Mouse (Mus musculus) embryo, embryonic 11 days (tissue): ENCODE measurements around the gene Srgn.
"Not testable (repeated sequence)": the region's sequence is repeated elsewhere in the genome, so short reads cannot be mapped to it uniquely, and the experiment has no call there.

Experiments
- DNase-seq: peaks from one replicate; pipeline ENCODE4 v3.0.0-alpha.2; 2015

The Srgn gene

DNA sequence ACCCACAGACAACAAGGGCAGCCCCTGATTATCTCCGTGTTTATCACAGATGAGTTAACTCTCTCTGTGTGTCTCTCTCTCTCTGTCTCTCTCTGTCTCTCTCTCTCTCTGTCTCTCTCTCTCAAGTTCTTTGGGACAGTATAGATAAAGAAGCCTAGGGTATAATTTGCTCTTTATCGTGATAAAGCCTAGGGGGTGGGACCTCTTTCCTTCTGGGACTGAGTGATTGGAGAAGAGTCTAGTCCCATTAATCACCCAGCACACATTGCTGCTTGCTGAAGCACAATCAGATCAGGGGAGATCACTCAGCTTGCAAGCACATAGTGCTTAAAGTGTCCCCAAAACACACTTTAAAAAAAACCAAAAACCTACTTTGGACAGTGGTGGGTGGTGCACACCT, 6.3 kb downstream of the Srgn start:
- no peak for DNase-seq

DNA sequence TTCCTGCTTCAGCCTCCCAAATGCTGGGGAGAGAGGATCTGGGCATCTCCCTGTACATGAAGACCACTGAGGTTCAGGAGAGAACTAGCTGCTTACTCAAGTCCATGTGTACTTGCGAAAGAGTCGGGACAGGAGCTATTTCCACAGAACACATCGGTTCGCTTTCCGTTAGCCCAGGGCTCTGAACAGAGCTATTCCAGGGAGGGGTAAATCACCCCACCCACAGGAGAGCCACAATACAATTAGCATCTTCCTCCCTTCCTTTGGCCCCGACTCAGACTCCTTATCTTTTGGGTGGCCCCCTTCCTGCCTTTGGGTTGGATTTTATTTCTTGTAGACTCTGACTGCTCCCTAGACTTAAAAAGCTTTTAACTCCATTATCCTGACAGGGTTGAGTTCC, 9.7 kb downstream of the Srgn start:
- no peak for DNase-seq

- no peak for DNase-seq
These were observed 14.4 kb downstream of the Srgn start for GRCm38 (mm10) chr10:62512855-62513254.

GRCm38 (mm10) chr10:62511528-62511927, 15.7 kb downstream of the Srgn start:
- DNase-seq: no peak

GRCm38 (mm10) chr10:62509032-62509656, 18.1 kb downstream of the Srgn start:
- no peak for DNase-seq

GRCm38 (mm10) chr10:62508459-62508858, 18.8 kb downstream of the Srgn start:
- peak; percentile 23 for DNase-seq

DNA sequence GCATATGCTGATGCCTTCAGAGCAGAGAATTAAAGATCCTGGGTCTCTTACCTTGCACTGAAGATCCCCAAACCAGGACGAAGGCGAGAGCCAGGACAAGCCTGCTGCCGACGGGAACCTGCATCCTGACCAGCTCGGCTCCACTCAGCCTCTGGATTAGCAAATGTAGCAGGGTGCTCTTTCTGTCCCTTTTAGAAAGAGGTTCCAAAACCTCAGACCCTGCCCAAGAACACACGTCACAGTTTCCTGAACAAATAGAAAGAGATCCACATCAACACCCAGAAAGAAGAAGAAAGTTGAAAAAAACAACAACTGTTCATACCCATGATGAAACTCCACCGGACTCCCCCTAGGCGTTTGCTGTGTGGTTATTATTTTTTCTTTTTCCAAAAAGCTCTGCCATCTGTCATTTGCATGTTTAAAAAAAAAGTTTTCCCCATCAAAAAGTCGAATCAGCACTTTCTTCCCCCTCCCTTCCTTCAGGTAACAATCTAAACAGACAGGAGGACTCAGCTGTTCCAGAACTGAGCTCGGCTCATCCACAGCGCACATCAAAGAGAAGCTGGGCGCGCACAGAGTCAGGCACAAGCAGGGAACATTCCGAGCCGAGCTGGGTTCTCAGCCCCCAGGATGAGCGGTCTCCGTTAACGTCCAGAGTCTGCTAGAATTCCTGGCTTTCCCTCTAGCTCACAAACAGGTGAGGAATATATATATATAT, 19.5 kb downstream of the Srgn start:
- DNase-seq: peak; percentile 59

GRCm38 (mm10) chr10:62507071-62507470, 20.2 kb downstream of the Srgn start:
- DNase-seq: no peak

GRCm38 (mm10) chr10:62506019-62506556, 21.2 kb downstream of the Srgn start:
- DNase-seq: no peak

- no peak for DNase-seq
These were observed 21.8 kb downstream of the Srgn start for GRCm38 (mm10) chr10:62505224-62505983.

GRCm38 (mm10) chr10:62503836-62504628, 23.2 kb downstream of the Srgn start:
- no peak for DNase-seq

DNA sequence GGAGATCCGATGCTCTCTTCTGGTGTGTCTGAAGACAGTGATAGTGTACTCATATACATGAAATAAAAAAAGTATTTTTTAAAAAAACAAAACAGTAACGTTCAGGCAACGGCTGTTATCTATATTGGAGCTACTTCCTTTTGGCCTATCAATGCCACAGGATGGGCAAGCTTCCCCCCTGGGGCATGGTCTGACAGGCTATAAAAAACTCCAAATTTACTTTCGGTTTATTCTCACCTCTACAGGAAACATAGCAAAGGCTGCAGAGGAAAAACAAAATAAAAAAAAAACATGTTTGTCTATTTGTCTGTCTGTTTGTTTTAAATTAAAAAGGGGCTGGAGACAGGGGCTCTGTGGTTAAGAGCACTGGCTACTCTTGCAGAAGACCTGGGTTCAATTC, 23.9 kb downstream of the Srgn start:
- no peak for DNase-seq

GRCm38 (mm10) chr10:62501951-62502350, 25.3 kb downstream of the Srgn start:
- DNase-seq: no peak

DNA sequence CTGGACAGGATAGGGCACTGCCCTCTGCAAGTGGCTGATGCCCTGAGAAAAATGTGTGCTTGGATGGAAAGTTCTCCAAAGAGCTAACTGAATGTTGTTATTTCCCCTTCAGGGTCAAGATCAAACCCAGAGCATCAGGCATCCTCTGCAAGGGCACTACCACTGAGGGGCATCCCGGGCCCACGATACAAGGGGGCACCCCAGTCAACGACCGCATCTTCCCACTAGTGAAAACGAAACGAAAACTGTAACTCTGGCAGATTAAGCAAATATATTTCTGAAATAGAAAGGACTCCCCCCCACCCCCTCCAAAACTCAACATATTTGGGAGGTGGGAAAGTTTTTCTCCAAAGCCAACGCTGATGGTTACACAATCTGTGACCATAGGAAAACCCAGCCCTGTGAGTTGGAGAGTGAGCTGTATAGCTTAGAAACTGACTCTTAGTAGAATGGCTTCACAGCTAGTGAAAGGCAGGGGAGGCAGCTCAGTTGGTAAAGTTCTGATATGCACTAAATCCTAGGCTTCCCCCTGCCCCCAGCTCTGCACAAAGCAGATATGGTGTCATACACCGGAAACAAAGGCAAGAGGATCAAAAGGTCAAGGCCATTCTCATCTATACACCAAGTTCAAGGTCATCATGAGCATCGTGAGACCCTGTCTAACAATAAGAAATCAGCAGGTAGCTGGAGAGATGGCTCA, 26.2 kb downstream of the Srgn start:
- no peak for DNase-seq

- DNase-seq: peak; percentile 75
These were observed 26.9 kb downstream of the Srgn start for GRCm38 (mm10) chr10:62500088-62500915.

GRCm38 (mm10) chr10:62491681-62492080, 35.6 kb downstream of the Srgn start:
- not testable (repeated sequence) for DNase-seq

- peak; percentile 74 for DNase-seq
These were observed 39.0 kb downstream of the Srgn start for GRCm38 (mm10) chr10:62488266-62488665.

DNA sequence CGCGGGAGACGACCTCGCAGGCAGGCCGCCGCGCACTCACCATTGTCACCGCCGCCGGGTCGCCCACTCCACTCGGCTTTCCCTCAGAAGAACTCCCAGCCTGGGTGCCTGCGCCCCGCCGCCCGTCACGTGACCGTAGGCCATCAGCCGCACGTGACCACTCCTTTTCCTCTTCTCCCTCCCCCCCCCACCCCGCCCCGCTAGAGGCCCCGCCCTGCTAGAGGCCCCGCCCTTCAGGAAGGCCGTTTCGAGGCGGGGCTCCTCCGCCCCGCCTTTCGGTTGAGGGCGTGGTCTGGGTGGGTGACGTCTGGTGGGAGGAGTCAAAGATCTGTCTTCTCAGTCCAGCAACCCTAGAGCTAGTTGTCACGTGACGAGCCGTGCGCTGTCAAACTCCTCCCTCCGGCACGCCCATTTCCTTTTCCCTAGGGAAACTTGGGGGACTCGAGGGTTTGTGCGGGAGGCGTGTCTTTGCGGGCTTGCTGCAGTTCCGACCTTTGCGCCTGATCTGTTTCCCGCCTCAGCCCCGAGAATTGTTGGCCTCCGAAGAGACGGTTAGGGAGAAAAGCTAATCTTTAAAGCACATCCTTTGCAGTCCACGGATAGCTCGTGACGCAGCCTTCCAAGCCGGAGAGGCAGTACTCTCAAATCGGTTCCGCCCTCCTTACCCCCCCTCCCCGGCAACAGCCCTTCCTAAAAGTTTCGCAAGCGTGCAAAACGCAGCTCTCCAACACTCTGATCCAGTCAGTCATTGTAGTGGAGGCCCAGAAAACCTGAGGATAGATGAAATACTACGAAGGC, 40.4 kb downstream of the Srgn start, which contains the start of gene Vps26a:
Gene Vps26a (minus strand): TSS at position 188 of the 798 bp plus-strand sequence.
- DNase-seq: peak; percentile 98

GRCm38 (mm10) chr10:62485878-62486582, 41.2 kb downstream of the Srgn start:
- peak; percentile 64 for DNase-seq
